Mouse (Mus musculus): ENCODE results near the gene BC030870.

Gene BC030870

DNA sequence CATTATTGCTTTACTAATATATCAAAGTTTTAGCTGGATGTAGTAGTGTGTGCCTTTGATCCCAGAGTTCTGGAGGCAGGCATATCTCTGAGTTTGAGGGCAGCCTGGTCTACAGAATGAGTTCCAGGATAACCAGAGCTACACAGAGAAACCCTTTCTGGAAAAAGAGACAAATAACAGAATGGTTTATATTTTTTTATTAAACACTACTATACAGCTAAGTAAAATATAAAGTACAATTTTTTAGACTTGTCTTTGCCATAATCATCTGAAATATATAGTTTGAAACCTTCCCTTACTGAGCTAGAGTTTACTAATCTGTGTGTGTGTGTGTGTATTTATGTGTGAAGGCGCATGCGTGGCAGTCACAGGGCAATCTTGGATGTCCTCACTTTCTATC is 54.6 kb downstream of the BC030870 start, which contains the start of gene Gm10663:
Gm10663 (plus strand) TSS at position 301 of the 400 bp plus-strand sequence.
- DNase-seq (ENCODE audit: low spot score) = no peak

DNA sequence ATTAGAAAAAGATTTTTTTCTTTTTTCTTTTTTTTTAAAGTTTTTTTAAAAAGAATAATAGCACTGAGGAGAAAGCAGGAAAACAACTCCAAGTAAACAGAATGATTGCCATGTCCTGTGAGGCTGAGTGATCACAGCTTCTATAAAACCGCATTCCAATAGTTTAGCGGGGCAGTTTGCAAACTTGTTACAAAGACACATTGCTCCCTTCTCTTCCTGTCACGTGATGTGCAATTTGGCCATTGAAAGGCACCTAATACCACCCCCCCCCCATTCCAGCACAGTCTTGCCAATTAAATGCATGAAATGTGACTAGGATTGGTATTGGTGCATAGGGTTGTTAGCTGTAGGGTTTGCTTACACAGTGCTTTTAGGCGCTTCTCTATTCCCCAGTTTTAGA is 58.4 kb downstream of the BC030870 start:
- no peak for DNase-seq (ENCODE audit: low spot score)

DNA sequence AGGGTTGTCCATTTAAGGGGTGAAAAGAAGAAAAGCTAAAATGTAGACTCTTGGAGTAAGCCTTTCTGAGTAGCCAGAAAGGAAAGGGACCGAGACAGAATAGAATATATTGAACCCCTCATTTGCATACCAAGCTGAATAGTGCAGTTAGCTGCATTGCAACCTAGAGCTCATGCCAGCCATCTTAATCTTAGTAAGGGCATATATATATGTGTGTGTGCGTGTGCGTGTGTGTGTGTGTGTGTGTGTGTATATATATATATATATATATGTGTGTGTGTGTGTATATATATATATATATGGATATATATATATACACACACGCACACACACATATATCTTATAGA is 60.9 kb downstream of the BC030870 start:
- DNase-seq (ENCODE audit: low spot score) = no peak

DNA sequence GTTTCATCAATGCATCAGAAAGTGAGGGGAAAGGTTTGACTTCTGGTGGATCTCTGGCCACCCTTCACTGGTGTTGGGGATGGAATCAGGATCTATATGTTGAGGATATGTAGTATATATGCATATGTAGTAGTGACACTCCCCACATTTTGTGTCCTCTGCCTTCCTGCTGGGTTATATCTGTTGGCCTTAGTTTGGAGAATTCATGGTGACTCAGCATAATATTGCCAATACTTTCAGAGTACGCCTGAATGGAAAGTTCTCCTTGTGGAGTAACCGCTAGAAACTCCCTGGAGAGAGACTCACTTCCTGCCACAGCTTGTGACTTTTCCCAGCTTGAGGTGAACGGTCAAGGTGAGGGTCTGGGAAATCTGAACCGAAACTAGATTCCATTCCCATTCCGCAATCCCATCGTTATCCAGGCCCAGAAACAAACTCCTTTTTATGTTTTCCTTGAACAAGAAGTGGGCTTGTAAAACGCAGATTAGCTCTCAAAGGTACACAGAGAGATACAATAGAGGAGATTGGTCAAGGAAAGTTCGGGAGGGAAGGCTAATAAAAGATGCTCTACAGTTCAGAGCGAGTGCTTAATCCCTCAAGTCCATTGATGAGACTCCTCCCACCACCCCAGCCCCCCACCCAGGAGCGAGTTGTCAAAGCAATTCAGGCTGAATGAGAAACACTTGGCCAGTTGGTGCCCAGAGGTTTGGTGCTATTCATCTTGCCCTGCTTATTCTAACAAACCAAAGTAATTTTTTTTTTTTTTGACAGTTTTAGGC is 61.5 kb downstream of the BC030870 start:
- DNase-seq (ENCODE audit: low spot score) = no peak

DNA sequence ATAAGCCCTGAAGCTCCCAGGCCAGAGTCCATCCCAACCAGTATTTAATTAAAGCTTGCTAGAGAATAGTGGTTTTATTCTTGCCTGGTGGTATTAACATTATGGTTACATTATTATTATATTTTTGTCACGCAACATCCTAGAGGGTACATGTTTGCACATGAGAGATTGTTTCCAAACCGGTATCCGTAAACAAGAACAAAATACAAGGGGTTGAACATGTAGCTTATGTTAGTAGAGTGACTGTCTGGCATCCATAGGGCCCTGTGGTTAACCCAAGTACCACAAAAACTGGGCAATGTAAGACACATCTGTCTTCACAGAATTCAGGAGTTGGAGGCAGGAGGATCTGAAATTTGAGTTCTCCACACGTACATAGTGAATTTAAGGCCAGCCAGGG is 62.3 kb downstream of the BC030870 start:
- DNase-seq (ENCODE audit: low spot score) = no peak

DNA sequence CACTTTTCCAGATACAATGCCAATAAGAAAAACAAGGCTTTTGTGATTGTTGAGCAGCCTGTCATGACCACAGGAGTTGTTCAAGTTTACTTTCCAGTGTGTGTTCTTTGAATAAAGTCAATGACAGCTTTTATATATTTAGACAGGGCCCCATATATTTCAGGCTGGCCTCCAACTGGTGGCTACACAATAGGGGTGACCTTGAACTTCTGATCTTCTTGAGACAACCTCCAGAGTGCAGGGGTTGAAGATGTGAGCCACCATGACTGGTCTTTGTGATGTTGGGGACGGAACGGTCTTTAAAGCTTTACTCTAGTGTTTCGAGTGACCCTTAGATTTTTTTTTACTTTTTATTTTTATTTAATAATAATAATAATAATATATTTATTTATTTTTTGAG is 63.7 kb downstream of the BC030870 start:
- DNase-seq (ENCODE audit: low spot score) = no peak

DNA sequence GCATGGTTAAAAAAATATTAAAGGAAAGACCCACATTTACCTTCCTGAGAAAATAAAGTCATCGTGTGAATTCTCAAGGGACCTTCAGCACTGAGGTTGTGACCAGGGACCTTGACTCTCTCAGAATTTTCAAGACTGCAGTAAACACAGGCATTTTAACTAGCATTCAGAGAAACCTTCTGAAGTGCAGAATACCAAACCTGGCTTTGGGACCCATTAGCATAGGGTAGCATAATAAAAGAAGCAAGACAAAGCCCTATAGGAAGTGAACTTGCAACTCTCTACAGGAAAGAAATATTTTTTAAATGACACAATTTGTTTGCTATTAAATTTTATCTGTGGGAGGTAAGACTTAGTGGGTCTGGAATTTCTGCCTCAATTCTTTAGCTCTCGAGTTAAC is 65.3 kb downstream of the BC030870 start:
- DNase-seq (ENCODE audit: low spot score) = no peak

DNA sequence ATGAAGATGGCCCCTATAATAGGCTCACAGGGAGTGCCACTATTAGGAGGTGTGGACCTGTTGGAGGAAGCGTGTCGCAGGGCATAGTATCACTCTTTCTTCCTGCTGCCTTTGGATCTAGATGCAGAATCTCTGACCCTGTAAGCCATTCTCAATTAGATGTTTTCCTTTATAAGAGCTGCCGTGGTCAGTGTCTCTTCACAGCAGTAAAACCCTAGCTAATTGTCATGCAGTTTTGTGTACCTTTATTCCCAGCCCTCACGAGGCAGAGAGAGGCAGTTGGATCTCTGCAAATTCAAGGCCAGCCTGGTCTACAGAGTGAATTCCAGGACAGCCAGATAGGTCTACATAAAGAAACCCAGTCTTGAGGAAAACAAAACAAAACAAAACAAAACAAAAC is 67.2 kb downstream of the BC030870 start:
- no peak for DNase-seq (ENCODE audit: low spot score)

DNA sequence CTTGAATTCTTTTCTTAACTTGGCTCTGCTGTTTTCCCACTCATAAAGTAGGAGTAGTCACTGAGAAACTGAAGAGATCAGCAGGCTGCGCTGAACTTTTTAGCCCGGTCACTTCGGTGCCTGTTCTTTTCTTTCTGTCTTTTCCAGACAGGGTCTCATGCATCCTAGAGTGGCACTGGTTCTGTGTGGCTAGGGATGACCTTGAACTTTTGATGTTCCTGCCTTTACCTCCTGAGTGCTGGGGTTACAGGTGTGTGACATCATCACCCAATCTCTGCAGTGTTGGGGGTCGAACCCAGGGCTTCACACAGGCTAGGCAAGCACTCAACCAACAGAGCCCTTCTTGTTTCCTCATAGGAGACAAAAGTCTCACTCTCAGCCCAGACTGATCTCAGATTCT is 72.6 kb downstream of the BC030870 start:
- no peak for DNase-seq (ENCODE audit: low spot score)

DNA sequence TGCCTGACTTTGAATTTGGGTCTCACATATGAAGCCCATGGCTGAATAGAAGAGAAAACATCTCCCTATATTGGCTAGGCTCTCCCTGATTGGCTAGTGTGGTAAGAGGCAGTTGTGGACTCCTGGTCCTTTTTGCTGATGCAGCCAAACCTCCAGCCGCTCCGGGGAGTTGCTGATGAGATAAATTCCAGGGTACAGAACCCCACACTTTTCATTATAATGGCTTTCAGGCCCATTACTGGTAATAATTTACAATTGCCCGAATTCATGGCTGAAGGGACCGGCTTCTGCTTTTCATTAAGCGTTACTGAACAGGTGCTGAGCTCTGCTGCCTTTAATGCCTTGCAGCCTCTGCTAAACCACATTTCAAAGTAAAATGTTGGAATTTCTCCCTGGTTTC is 75.4 kb downstream of the BC030870 start:
- DNase-seq (ENCODE audit: low spot score) = no peak

DNA sequence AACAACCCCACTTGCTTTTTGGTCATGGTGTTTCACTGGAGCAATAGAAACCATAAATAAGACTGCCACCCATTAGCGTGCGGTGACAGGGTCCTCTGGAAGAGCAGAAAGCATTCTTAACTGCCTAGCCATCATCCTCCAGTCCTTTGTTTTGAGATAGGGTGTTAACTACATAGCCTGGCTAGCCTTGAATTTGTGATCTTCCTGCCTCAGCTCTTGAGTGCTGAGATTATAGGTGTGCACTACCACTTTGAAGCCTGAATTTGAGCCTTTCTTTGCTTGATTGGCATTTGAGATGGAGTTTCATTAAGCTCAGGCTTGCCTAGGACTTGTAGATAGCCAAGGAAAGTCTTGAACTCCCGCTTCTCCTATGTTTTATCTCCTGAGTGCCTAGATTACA is 75.8 kb downstream of the BC030870 start:
- no peak for DNase-seq (ENCODE audit: low spot score)

DNA sequence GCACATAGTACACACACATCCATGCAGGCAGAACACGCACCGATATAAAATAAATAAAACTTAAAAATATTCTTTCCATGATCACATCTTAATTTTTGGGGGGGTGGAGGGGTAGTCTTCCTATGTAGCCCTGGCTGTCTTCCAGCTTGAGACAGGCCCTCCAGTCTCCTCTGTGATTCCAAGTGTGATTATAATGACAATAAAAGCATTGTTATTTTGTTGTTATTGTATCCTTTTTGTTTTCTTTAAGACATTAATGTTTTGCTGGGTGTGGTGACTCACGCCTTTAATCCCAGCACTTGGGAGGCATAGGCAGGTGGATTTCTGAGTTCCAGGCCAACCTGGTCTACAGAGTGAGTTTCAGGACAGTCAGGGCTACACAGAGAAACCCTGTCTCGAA is 81.6 kb downstream of the BC030870 start:
- no peak for DNase-seq (ENCODE audit: low spot score)

DNA sequence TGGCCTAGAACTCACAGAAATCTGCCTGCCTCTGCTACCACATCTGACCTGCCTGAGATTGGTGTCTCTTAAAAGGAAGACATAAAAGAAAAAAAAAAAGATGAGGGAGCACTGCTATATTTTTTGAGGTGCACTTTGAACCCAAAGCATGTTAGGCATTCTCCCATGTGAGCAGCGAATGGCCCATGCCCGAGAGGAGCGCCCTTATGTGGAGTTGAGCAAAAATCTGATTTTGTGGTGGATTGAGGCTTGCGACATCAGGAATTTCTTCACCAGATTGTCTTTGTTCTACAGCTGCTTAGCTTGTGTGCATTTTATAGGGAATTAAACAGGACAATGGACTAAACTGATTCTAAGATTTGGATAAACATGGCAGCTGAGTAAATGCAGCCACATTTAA is 82.2 kb downstream of the BC030870 start:
- DNase-seq (ENCODE audit: low spot score) = no peak

DNA sequence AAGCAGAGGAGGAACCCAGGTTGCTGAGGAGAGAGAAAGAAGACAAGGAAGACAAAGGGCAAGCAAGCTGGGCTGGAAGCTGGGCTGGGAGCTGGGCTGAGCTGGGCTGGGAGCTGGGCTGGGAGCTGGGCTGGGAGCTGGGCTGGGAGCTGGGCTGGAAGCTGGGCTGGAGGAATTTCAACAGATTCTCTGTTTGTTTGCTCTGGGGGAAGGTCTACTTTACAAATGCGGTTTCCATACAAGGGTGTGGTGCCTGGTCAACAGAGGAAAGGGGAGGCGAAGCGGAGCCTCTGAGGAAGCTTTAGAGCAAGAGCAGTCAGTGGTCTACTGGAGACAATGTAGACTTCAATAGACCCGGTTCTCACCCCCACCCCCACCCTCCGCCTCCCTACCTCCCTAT is 82.8 kb downstream of the BC030870 start:
- DNase-seq (ENCODE audit: low spot score) = no peak

DNA sequence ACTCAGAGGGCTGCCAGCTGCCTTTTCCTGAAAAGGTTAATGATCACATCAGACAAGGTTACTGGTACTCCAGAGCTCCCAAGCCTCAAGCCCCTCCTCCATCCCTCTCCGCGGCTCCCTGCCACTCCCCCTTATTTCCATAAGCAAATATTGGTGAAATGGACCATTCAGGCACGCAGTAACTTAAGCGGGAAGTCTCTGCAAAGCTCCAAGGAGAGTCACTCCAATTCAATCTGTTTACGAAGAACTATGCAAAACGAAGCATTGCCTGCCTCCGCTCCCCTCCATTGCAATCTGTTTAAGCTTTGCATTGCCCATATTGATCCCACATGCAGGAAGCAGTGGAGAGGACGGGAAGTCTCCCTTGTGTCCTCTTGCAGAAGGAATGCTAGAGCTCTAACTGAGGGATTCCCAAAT is 92.2 kb downstream of the BC030870 start, which contains the start of gene Apela:
Apela (minus strand) TSS at position 220 of the 417 bp plus-strand sequence.
- no peak for DNase-seq (ENCODE audit: low spot score)
